Mouse (Mus musculus): ENCODE data around the gene Syvn1. TPM values are rescaled to one million over a fixed set of nuclear protein-coding genes. Genes with fewer than 3 reads are reported as not detected.
"Not testable (repeated sequence)": the region's sequence is repeated elsewhere in the genome, so short reads cannot be mapped to it uniquely, and the experiment has no call there.

Syvn1 gene
- total and polyA plus RNA-seq, 2 experiments, result 7.6 to 64.7 TPM

- peak overlapping the region; percentile 65 for H3K27ac ChIP-seq (replicated peaks; ENCODE audit: insufficient read depth, low read depth, low read length)
- H3K27me3 ChIP-seq (ENCODE audit: control insufficient read depth, insufficient read depth, low read length), result no peaks in the 10 kb centered on the region
- no peaks in the 10 kb centered on the region for H3K79me2 ChIP-seq (ENCODE audit: control insufficient read depth, insufficient read depth, low read length)
- 9% methylated on average over 9 of the region's 9 CpGs for WGBS
- no peak overlapping the region for H3K9ac ChIP-seq (ENCODE audit: low read depth, low read length)
- peak; percentile 96 for DNase-seq (ENCODE audit: extremely low read depth, low read depth, low spot score)
- no peak overlapping the region for H3K4me3 ChIP-seq (ENCODE audit: insufficient read depth, low read depth, low read length)
- TF ChIP-seq CTCF (IDR thresholded peaks at IDR 0.05; ENCODE audit: low read depth, low read length) (no peak), POLR2A (IDR thresholded peaks at IDR 0.05; ENCODE audit: extremely low read depth, insufficient read depth, low read length) (no peak)
- no peaks in the 10 kb centered on the region for H3K36me3 ChIP-seq (ENCODE audit: control insufficient read depth, insufficient read depth, low read length)
- H3K4me1 ChIP-seq (ENCODE audit: control insufficient read depth, insufficient read depth, low read length), result peaks cover 12% of the 10 kb centered on the region
Observed at GRCm38 (mm10) chr19:6035966-6036585, 10.3 kb upstream of the Syvn1 start.

GRCm38 (mm10) chr19:6037695-6038094 lies 8.7 kb upstream of the Syvn1 start:
- H3K36me3 ChIP-seq (ENCODE audit: control insufficient read depth, insufficient read depth, low read length), result no peaks in the 10 kb centered on the region
- no peak overlapping the region for H3K9ac ChIP-seq (ENCODE audit: low read depth, low read length)
- H3K27me3 ChIP-seq (ENCODE audit: control insufficient read depth, insufficient read depth, low read length), result no peaks in the 10 kb centered on the region
- peak; percentile 86 for DNase-seq (ENCODE audit: extremely low read depth, low read depth, low spot score)
- H3K4me1 ChIP-seq (ENCODE audit: control insufficient read depth, insufficient read depth, low read length), result peaks cover 20% of the 10 kb centered on the region
- no peak overlapping the region for H3K4me3 ChIP-seq (ENCODE audit: insufficient read depth, low read depth, low read length)
- H3K79me2 ChIP-seq (ENCODE audit: control insufficient read depth, insufficient read depth, low read length), result no peaks in the 10 kb centered on the region
- TF ChIP-seq CTCF (IDR thresholded peaks at IDR 0.05; ENCODE audit: low read depth, low read length) (no peak), POLR2A (IDR thresholded peaks at IDR 0.05; ENCODE audit: extremely low read depth, insufficient read depth, low read length) (no peak)
- no peak overlapping the region for H3K27ac ChIP-seq (replicated peaks; ENCODE audit: insufficient read depth, low read depth, low read length)

- Histone ChIP-seq H3K27me3 (ENCODE audit: control insufficient read depth, insufficient read depth, low read length) (no peaks in the 10 kb centered on the region), H3K79me2 (ENCODE audit: control insufficient read depth, insufficient read depth, low read length) (no peaks in the 10 kb centered on the region), H3K4me3 (ENCODE audit: insufficient read depth, low read depth, low read length) (no peak overlapping the region), H3K4me1 (ENCODE audit: control insufficient read depth, insufficient read depth, low read length) (peaks cover 18% of the 10 kb centered on the region), H3K27ac (replicated peaks; ENCODE audit: insufficient read depth, low read depth, low read length) (no peak overlapping the region), H3K9ac (ENCODE audit: low read depth, low read length) (no peak overlapping the region), H3K36me3 (ENCODE audit: control insufficient read depth, insufficient read depth, low read length) (no peaks in the 10 kb centered on the region)
- TF ChIP-seq POLR2A (IDR thresholded peaks at IDR 0.05; ENCODE audit: extremely low read depth, insufficient read depth, low read length) (no peak), CTCF (IDR thresholded peaks at IDR 0.05; ENCODE audit: low read depth, low read length) (no peak)
- no peak for DNase-seq (ENCODE audit: extremely low read depth, low read depth, low spot score)
- 71% methylated on average over 7 of the region's 7 CpGs for WGBS
Observed at GRCm38 (mm10) chr19:6038326-6038725, 8.1 kb upstream of the Syvn1 start.

GRCm38 (mm10) chr19:6040002-6040401 lies 6.4 kb upstream of the Syvn1 start:
- no peak for TF ChIP-seq CTCF (IDR thresholded peaks at IDR 0.05; ENCODE audit: low read depth, low read length)
- no peak for TF ChIP-seq POLR2A (IDR thresholded peaks at IDR 0.05; ENCODE audit: extremely low read depth, insufficient read depth, low read length)
- Histone ChIP-seq H3K27me3 (ENCODE audit: control insufficient read depth, insufficient read depth, low read length) (no peaks in the 10 kb centered on the region), H3K4me3 (ENCODE audit: insufficient read depth, low read depth, low read length) (no peak overlapping the region), H3K9ac (ENCODE audit: low read depth, low read length) (no peak overlapping the region), H3K36me3 (ENCODE audit: control insufficient read depth, insufficient read depth, low read length) (no peaks in the 10 kb centered on the region), H3K79me2 (ENCODE audit: control insufficient read depth, insufficient read depth, low read length) (no peaks in the 10 kb centered on the region; the same call in 1 of the 2 replicates), H3K4me1 (ENCODE audit: control insufficient read depth, insufficient read depth, low read length) (peaks cover 19% of the 10 kb centered on the region), H3K27ac (replicated peaks; ENCODE audit: insufficient read depth, low read depth, low read length) (no peak overlapping the region)
- no peak for DNase-seq (ENCODE audit: extremely low read depth, low read depth, low spot score)

GRCm38 (mm10) chr19:6042293-6042692 lies 4.1 kb upstream of the Syvn1 start:
- peaks cover 13% of the 10 kb centered on the region; the same call in 1 of the 2 replicates for H3K4me1 ChIP-seq (ENCODE audit: control insufficient read depth, insufficient read depth, low read length)
- no peak for TF ChIP-seq CTCF (IDR thresholded peaks at IDR 0.05; ENCODE audit: low read depth, low read length)
- TF ChIP-seq POLR2A (IDR thresholded peaks at IDR 0.05; ENCODE audit: extremely low read depth, insufficient read depth, low read length), result no peak
- H3K27me3 ChIP-seq (ENCODE audit: control insufficient read depth, insufficient read depth, low read length), result no peaks in the 10 kb centered on the region
- H3K36me3 ChIP-seq (ENCODE audit: control insufficient read depth, insufficient read depth, low read length), result no peaks in the 10 kb centered on the region
- no peak overlapping the region for H3K27ac ChIP-seq (replicated peaks; ENCODE audit: insufficient read depth, low read depth, low read length)
- DNase-seq (ENCODE audit: extremely low read depth, low read depth, low spot score), result no peak
- no peak overlapping the region for H3K4me3 ChIP-seq (ENCODE audit: insufficient read depth, low read depth, low read length)
- no peak overlapping the region for H3K9ac ChIP-seq (ENCODE audit: low read depth, low read length)
- WGBS, result 76% methylated on average over 9 of the region's 9 CpGs
- peaks cover 4% of the 10 kb centered on the region; the same call in 1 of the 2 replicates for H3K79me2 ChIP-seq (ENCODE audit: control insufficient read depth, insufficient read depth, low read length)

- peak; percentile 38; the same call in 1 of the 2 replicates for TF ChIP-seq CTCF (IDR thresholded peaks at IDR 0.05; ENCODE audit: low read depth, low read length)
- not testable (repeated sequence) for H3K4me3 ChIP-seq (ENCODE audit: insufficient read depth, low read depth, low read length); H3K27me3 ChIP-seq (ENCODE audit: control insufficient read depth, insufficient read depth, low read length); H3K36me3 ChIP-seq (ENCODE audit: control insufficient read depth, insufficient read depth, low read length); H3K27ac ChIP-seq (replicated peaks; ENCODE audit: insufficient read depth, low read depth, low read length); H3K9ac ChIP-seq (ENCODE audit: low read depth, low read length)
- peaks cover 22% of the 10 kb centered on the region for H3K4me1 ChIP-seq (ENCODE audit: control insufficient read depth, insufficient read depth, low read length)
- whole genome bisulfite sequencing, result 41% methylated on average over 4 of the region's 4 CpGs
- H3K79me2 ChIP-seq (ENCODE audit: control insufficient read depth, insufficient read depth, low read length), result peaks cover 21% of the 10 kb centered on the region; the same call in 1 of the 2 replicates
- peak; percentile 61 for DNase-seq (ENCODE audit: extremely low read depth, low read depth, low spot score)
Observed at GRCm38 (mm10) chr19:6044102-6044501, 2.3 kb upstream of the Syvn1 start.

Measured in liver, adult 2 months (tissue).